Mouse (Mus musculus) CH12.LX (cell line): ENCODE measurements around the gene Gpr19. TPM values are rescaled to one million over a fixed set of nuclear protein-coding genes. Genes with fewer than 3 reads are reported as not detected.

Source experiments
- DNase-seq: peaks from one replicate; pipeline ENCODE4 v3.0.0-alpha.2; 2013; ENCODE audit errors: extremely low read depth
- H3K27ac ChIP-seq: 2 replicates; pipeline ENCODE4 v1.5.1; 2012; ENCODE audit warnings: low read depth, mild to moderate bottlenecking, control low read depth, moderate library complexity; ENCODE audit not compliant: insufficient read depth
- H3K27me3 ChIP-seq: replicated peaks from 2 replicates; pipeline ENCODE3; 2012; ENCODE audit warnings: inconsistent platforms
- H3K36me3 ChIP-seq, 2 experiments: replicated peaks in 1 of 2; 2 replicates each; pipeline versions ENCODE3 to v1.6.1; 2012; ENCODE audit warnings: inconsistent platforms in 1 of 2, low read length in 1 of 2, mild to moderate bottlenecking in 1 of 2, mixed read lengths in 1 of 2, moderate library complexity in 1 of 2; ENCODE audit not compliant: control insufficient read depth in 1 of 2, insufficient read depth in 1 of 2
- H3K4me1 ChIP-seq, 2 experiments: 2 replicates each; pipeline ENCODE4 v1.6.1; 2012; ENCODE audit warnings: inconsistent platforms in 1 of 2, moderate library complexity in 1 of 2; ENCODE audit not compliant: insufficient read depth in 2 of 2, control insufficient read depth in 1 of 2
- H3K4me2 ChIP-seq: 2 replicates; pipeline ENCODE4 v1.6.1; 2012; ENCODE audit warnings: low read depth, mild to moderate bottlenecking, control low read depth; ENCODE audit not compliant: poor library complexity, insufficient read depth, severe bottlenecking
- H3K4me3 ChIP-seq, 3 experiments: fragments of 150-350 bp in 1 of 3; sonication (generic) in 1 of 3; replicated peaks in 1 of 3; 2 replicates each; pipeline versions ENCODE3 to v1.5.1; 2011 to 2012; ENCODE audit warnings: low read depth in 2 of 3, low read length in 2 of 3, mild to moderate bottlenecking in 2 of 3, moderate library complexity in 2 of 3, control low read depth in 1 of 3, improper control_type of control experiment in 1 of 3, inconsistent platforms in 1 of 3, mixed read lengths in 1 of 3; ENCODE audit not compliant: poor library complexity in 1 of 3
- H3K79me2 ChIP-seq: replicated peaks from 2 replicates; pipeline ENCODE4 v1.6.1; 2012; ENCODE audit warnings: mild to moderate bottlenecking, moderate library complexity; ENCODE audit not compliant: control insufficient read depth, poor library complexity, insufficient read depth, severe bottlenecking; ENCODE audit errors: extremely low read depth
- H3K9ac ChIP-seq: 2 replicates; pipeline ENCODE4 v1.6.1; 2012; ENCODE audit warnings: low read depth, mild to moderate bottlenecking, control low read depth, moderate library complexity; ENCODE audit not compliant: insufficient read depth
- H3K9me3 ChIP-seq: replicated peaks from 2 replicates; pipeline ENCODE3; 2012; ENCODE audit warnings: low read length, inconsistent platforms, mixed read lengths
- CHD1 ChIP-seq: IDR thresholded peaks from 2 replicates; pipeline ENCODE4 v1.6.1; 2012; ENCODE audit warnings: low read depth, low read length, improper control_type of control experiment, inconsistent platforms
- E2F4 ChIP-seq: IDR thresholded peaks from 2 replicates; pipeline ENCODE4 v1.6.1; 2011; ENCODE audit warnings: low read depth, low read length, improper control_type of control experiment; ENCODE audit not compliant: insufficient replicate concordance
- ETS1 ChIP-seq: conservative IDR thresholded peaks from 2 replicates; pipeline ENCODE4 v1.6.1; 2012; ENCODE audit warnings: low read depth, mild to moderate bottlenecking, inconsistent platforms, low read length, improper control_type of control experiment, moderate library complexity
- IRF4 ChIP-seq: IDR thresholded peaks from 2 replicates; pipeline ENCODE4 v1.6.1; 2014; ENCODE audit warnings: low read depth, mild to moderate bottlenecking, inconsistent platforms, low read length, improper control_type of control experiment
- JUND ChIP-seq: conservative IDR thresholded peaks from 2 replicates; pipeline ENCODE4 v1.6.1; 2011; ENCODE audit warnings: low read depth, low read length, improper control_type of control experiment
- KAT2A ChIP-seq: IDR thresholded peaks from 2 replicates; pipeline ENCODE4 v1.6.1; 2012; ENCODE audit warnings: low read length, improper control_type of control experiment, inconsistent platforms; ENCODE audit not compliant: insufficient replicate concordance
- MAX ChIP-seq: IDR thresholded peaks from 2 replicates; pipeline ENCODE4 v1.6.1; 2011; ENCODE audit warnings: low read length, improper control_type of control experiment
- MAZ ChIP-seq: IDR thresholded peaks from 2 replicates; pipeline ENCODE4 v1.6.1; 2012; ENCODE audit warnings: low read depth, mild to moderate bottlenecking, inconsistent platforms, low read length, improper control_type of control experiment, moderate library complexity
- MYC ChIP-seq: IDR thresholded peaks from 2 replicates; pipeline ENCODE4 v1.6.1; 2011; ENCODE audit warnings: low read depth, mild to moderate bottlenecking, improper control_type of control experiment, low read length
- NRF1 ChIP-seq: IDR thresholded peaks from 2 replicates; pipeline ENCODE4 v1.6.1; 2014; ENCODE audit warnings: low read depth, mild to moderate bottlenecking, inconsistent platforms, low read length, improper control_type of control experiment, moderate library complexity
- PAX5 ChIP-seq: IDR thresholded peaks from 2 replicates; pipeline ENCODE4 v1.6.1; 2012; ENCODE audit warnings: low read length, inconsistent platforms, mixed read lengths
- RAD21 ChIP-seq: IDR thresholded peaks from 2 replicates; pipeline ENCODE4 v1.6.1; 2011; ENCODE audit warnings: low read depth, mild to moderate bottlenecking, low read length, improper control_type of control experiment, moderate library complexity
- RCOR1 ChIP-seq: conservative IDR thresholded peaks from 2 replicates; pipeline ENCODE4 v1.6.1; 2012; ENCODE audit warnings: low read depth, mild to moderate bottlenecking, inconsistent platforms, low read length, improper control_type of control experiment
- SIN3A ChIP-seq: IDR thresholded peaks from 2 replicates; pipeline ENCODE4 v1.6.1; 2012; ENCODE audit warnings: low read length, improper control_type of control experiment, inconsistent platforms
- SMC3 ChIP-seq: IDR thresholded peaks from 2 replicates; pipeline ENCODE4 v1.6.1; 2011; ENCODE audit warnings: low read depth, low read length, improper control_type of control experiment
- TCF12 ChIP-seq: IDR thresholded peaks from 2 replicates; pipeline ENCODE4 v1.6.1; 2014; ENCODE audit warnings: low read depth, mild to moderate bottlenecking, inconsistent platforms, low read length, improper control_type of control experiment
- USF1 ChIP-seq: IDR thresholded peaks from 2 replicates; pipeline ENCODE4 v1.6.1; 2014; ENCODE audit warnings: low read depth, mild to moderate bottlenecking, inconsistent platforms, low read length, improper control_type of control experiment
- ZC3H11A ChIP-seq: IDR thresholded peaks from 2 replicates; pipeline ENCODE4 v1.6.1; 2012; ENCODE audit warnings: low read depth, mild to moderate bottlenecking, inconsistent platforms, low read length, improper control_type of control experiment
- dilution Hi-C: fragments of 300-500 bp; cut with MboI; formaldehyde crosslinking; loops from 2 replicates; pipeline ENCODE4 v1.14.3; 2020; ENCODE audit warnings: low sequenced_read_pairs; ENCODE audit not compliant: extremely low pct_unique_long_range_greater_than_20kb, extremely low pct_ligation_motif_present
- in situ Hi-C: fragments of 300-500 bp; cut with MboI; formaldehyde crosslinking; loops from 3 replicates; pipeline ENCODE4 v1.14.3; 2019; ENCODE audit warnings: low sequenced_read_pairs, low pct_ligation_motif_present, low pct_unique_long_range_greater_than_20kb, mixed read lengths
- polyA plus RNA-seq: library from polyadenylated mRNA; unstranded; fragments of >175 nt; gene quantifications from 2 replicates; pipeline ENCODE4 v1.2.1, GENCODE M21; 2012; ENCODE audit warnings: low read depth; ENCODE audit not compliant: insufficient read length
- total RNA-seq, 2 experiments: library from RNA; depleted of rRNA; stranded (reverse); fragments of 300-350 nt in 1 of 2; fragments of >200 nt in 1 of 2; gene quantifications; 2 replicates each; pipeline ENCODE4 v1.2.3; 2012 to 2014

The Gpr19 gene
- total and polyA plus RNA-seq, 3 experiments, result 4.8 to 7.5 (median 5.2) TPM

DNA sequence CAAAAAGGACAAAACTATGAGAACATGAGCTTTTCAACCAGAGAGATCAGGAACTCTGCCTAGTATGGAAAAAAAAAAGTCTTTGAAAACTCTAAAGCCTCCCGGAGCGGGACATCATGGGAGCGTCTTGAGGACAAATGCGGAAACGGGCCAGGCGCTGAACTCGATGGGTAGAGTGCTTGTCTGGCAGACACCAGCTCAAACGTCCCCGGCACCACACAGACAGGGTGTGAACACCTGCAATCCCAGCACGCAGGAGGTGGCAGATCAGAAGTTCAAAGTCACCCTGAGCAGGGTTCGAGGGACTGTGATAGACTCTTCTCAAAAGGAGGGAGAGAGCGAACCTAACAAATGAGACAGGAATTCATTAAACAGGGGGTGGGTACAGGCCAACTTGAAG lies 37.0 kb downstream of the Gpr19 start:
- Histone ChIP-seq H3K27me3 (no peaks in the 10 kb centered on the region), H3K4me1 (peaks cover 2 to 15% of the 10 kb centered on the region in 2 experiments; a peak in 3 of 4 replicates), H3K27ac (no peak overlapping the region), H3K4me2 (no peak overlapping the region), H3K36me3 (peaks cover 4 to 5% of the 10 kb centered on the region in 2 experiments), H3K4me3 (no peak overlapping the region), H3K9ac (no peak overlapping the region), H3K79me2 (no peaks in the 10 kb centered on the region), H3K9me3 (no peaks in the 10 kb centered on the region)
- dilution Hi-C loops, result no loop called here
- DNase-seq, result no peak
- in situ Hi-C loops, result loop anchor here (10.0 to 25.0 kb wide), 2 partner anchors 217 to 424 kb away; no protein-coding TSS in a partner anchor
- no peak for TF ChIP-seq MAX
- no peak for TF ChIP-seq MYC
- no peak for TF ChIP-seq RAD21
- TF ChIP-seq IRF4, result no peak
- no peak for TF ChIP-seq KAT2A
- no peak for TF ChIP-seq SMC3
- TF ChIP-seq ETS1, result no peak
- TF ChIP-seq MAZ, result no peak
- no peak for TF ChIP-seq ZC3H11A
- no peak for TF ChIP-seq NRF1
- no peak for TF ChIP-seq E2F4
- TF ChIP-seq USF1, result no peak
- TF ChIP-seq SIN3A, result no peak

GRCm38 (mm10) chr6:134860275-134860674 lies 38.1 kb downstream of the Gpr19 start:
- in situ Hi-C loops (loop anchor here (10.0 to 25.0 kb wide), 2 partner anchors 215 to 423 kb away; no protein-coding TSS in a partner anchor), dilution Hi-C loops (no loop called here)
- Histone ChIP-seq H3K4me2 (no peak overlapping the region), H3K9me3 (no peaks in the 10 kb centered on the region), H3K4me3 (no peak overlapping the region), H3K9ac (no peak overlapping the region), H3K36me3 (peaks cover 4 to 8% of the 10 kb centered on the region in 2 experiments), H3K4me1 (peaks cover 2 to 15% of the 10 kb centered on the region in 2 experiments; a peak in 3 of 4 replicates), H3K27ac (no peak overlapping the region), H3K27me3 (no peaks in the 10 kb centered on the region)
- no peak for DNase-seq
- no peak for TF ChIP-seq JUND
- no peak for TF ChIP-seq MAZ
- no peak for TF ChIP-seq RCOR1
- TF ChIP-seq PAX5, result no peak
- no peak for TF ChIP-seq TCF12
- TF ChIP-seq ZC3H11A, result no peak
- TF ChIP-seq MAX, result no peak
- no peak for TF ChIP-seq CHD1
- TF ChIP-seq, all 38 proteins: peak for 0
- H3K79me2 ChIP-seq, result no peaks in the 10 kb centered on the region
